Mouse (Mus musculus): Measurements from ENCODE around the gene Cdh23. TPM values are rescaled to one million over a fixed set of nuclear protein-coding genes. Genes with fewer than 3 reads are reported as not detected.

Cdh23 gene
- polyA plus RNA-seq, 1 experiment = 2.1 TPM

DNA sequence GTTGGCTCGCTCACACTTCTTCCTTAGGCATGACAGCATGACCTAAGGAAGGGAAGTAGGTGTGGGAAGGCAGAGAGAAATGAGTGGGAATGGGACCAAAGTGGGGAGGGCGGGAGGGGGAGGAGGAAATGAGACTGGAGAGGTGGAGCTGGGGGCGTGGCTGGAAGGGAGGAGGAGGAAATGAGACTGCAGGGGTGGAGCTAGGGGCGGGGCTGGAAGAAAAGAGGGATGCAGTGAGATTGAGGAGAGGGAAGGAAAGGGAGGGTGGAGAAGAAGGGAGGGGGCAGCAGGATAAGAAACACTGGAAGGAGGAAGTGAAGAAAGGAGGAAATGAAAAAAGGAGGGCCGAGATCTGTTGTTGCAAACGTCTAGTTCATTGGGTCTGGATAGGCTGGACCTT, 5.3 kb downstream of the Cdh23 start:
- TF ChIP-seq USF1 (IDR thresholded peaks at IDR 0.05; ENCODE audit: low read depth) (no peak), E2F4 (IDR thresholded peaks at IDR 0.05; ENCODE audit: insufficient read depth) (no peak), REST (IDR thresholded peaks at IDR 0.05; ENCODE audit: insufficient read depth, insufficient read length) (no peak), MYOG (IDR thresholded peaks at IDR 0.05; ENCODE audit: control insufficient read depth in 1 of 3, insufficient read depth in 1 of 3, insufficient read length in 2 of 3, low read depth in 2 of 3) (no peak), POLR2AphosphoS2 (IDR thresholded peaks at IDR 0.05; ENCODE audit: insufficient read length, low read depth) (no peak), CEBPB (IDR thresholded peaks at IDR 0.05; ENCODE audit: insufficient read depth, poor library complexity, severe bottlenecking) (no peak), MAX (IDR thresholded peaks at IDR 0.05; ENCODE audit: low read depth) (no peak), POLR2A (IDR thresholded peaks at IDR 0.05; ENCODE audit: insufficient read length, low read depth) (no peak), MYOD1 (IDR thresholded peaks at IDR 0.05; ENCODE audit: control insufficient read depth in 1 of 3, insufficient read length in 2 of 3, low read depth in 2 of 3) (no peak), SRF (IDR thresholded peaks at IDR 0.05; ENCODE audit: control insufficient read depth, insufficient read length, low read depth) (no peak), TCF3 (IDR thresholded peaks at IDR 0.05; ENCODE audit: insufficient read length, low read depth) (no peak), TCF12 (IDR thresholded peaks at IDR 0.05; ENCODE audit: insufficient read depth, poor library complexity, severe bottlenecking) (no peak)
- Histone ChIP-seq H3K36me3 (ENCODE audit: control insufficient read depth, insufficient read depth) (no peaks in the 10 kb centered on the region), H3K27me3 (ENCODE audit: control insufficient read depth, insufficient read depth, insufficient read length) (peaks cover 55% of the 10 kb centered on the region), H3K4me2 (ENCODE audit: low read depth) (no peak overlapping the region), H3K79me2 (ENCODE audit: control insufficient read depth, insufficient read depth) (no peaks in the 10 kb centered on the region), H3K4me3 (no peak overlapping the region), H3ac (ENCODE audit: control insufficient read depth, insufficient read length) (no peak overlapping the region)

DNA sequence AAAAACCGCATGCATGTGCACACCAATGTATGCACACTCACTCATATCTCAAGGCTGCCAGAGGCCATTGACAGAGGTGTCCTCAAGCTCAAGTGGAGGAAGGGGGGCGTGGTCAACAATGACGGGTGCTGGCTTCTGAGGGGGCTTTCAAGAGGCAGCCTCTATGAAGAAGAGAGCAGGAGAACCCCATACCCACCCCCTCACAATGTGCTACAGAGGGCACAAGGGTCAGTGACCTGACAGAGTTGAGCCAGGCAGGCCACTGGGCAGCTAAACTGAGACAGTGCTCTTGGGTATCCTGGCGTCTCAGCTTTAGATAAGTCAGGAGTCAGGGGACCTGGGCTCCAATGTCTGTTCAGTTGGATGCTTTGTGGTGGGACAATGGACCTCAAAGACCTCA, 6.9 kb downstream of the Cdh23 start:
- Histone ChIP-seq H3K36me3 (ENCODE audit: control insufficient read depth, insufficient read depth) (no peaks in the 10 kb centered on the region), H3K27me3 (ENCODE audit: control insufficient read depth, insufficient read depth, insufficient read length) (peaks cover 71% of the 10 kb centered on the region), H3K4me3 (no peak overlapping the region), H3K79me2 (ENCODE audit: control insufficient read depth, insufficient read depth) (no peaks in the 10 kb centered on the region), H3ac (ENCODE audit: control insufficient read depth, insufficient read length) (no peak overlapping the region), H3K4me2 (ENCODE audit: low read depth) (no peak overlapping the region)
- TF ChIP-seq MAX (IDR thresholded peaks at IDR 0.05; ENCODE audit: low read depth) (no peak), TCF12 (IDR thresholded peaks at IDR 0.05; ENCODE audit: insufficient read depth, poor library complexity, severe bottlenecking) (no peak), POLR2A (IDR thresholded peaks at IDR 0.05; ENCODE audit: insufficient read length, low read depth) (no peak), MYOD1 (IDR thresholded peaks at IDR 0.05; ENCODE audit: control insufficient read depth in 1 of 3, insufficient read length in 2 of 3, low read depth in 2 of 3) (no peak), REST (IDR thresholded peaks at IDR 0.05; ENCODE audit: insufficient read depth, insufficient read length) (no peak), TCF3 (IDR thresholded peaks at IDR 0.05; ENCODE audit: insufficient read length, low read depth) (no peak), MYOG (IDR thresholded peaks at IDR 0.05; ENCODE audit: control insufficient read depth in 1 of 3, insufficient read depth in 1 of 3, insufficient read length in 2 of 3, low read depth in 2 of 3) (no peak), E2F4 (IDR thresholded peaks at IDR 0.05; ENCODE audit: insufficient read depth) (no peak), POLR2AphosphoS2 (IDR thresholded peaks at IDR 0.05; ENCODE audit: insufficient read length, low read depth) (no peak), SRF (IDR thresholded peaks at IDR 0.05; ENCODE audit: control insufficient read depth, insufficient read length, low read depth) (no peak)

DNA sequence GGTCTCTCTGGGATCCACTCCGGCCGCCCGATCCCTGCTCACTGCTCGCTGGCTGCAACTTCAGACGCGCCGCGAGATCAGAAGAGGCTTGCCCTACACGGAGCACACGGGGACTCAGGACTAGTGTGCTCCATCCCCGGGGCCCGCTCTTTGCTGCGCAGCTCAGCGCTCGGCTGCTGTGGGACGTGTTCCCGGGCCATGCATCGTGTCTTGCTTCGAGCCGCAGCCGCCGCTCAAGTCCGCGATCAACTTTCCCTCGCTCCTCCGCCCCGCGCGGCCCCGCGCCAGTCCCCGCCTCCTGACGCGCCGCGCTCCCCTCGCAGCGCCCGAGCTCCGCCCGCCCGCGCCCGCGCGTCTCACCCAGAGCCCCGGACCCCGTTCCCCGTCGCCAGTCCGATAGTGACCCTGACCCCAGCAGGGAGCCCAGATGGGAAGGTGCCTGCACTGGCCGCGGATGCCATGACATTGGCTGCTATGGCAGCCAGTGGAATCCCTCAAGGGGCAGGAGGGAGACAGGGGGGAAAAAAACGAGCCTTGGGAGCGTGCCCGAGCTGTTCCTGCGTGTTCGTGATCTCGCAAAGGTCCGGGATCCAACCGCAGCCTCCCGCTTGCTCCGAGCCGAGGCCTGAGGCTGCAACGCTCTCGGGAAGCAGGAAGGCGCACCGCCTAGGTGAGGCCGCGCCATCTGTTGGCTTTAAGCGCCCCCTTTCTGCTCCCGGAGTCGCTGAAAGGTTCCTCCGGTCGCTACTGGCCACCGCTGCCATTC, 9.1 kb downstream of the Cdh23 start:
- Histone ChIP-seq H3K4me3 (no peak overlapping the region), H3K27me3 (ENCODE audit: control insufficient read depth, insufficient read depth, insufficient read length) (peaks cover 75% of the 10 kb centered on the region), H3K79me2 (ENCODE audit: control insufficient read depth, insufficient read depth) (no peaks in the 10 kb centered on the region), H3ac (ENCODE audit: control insufficient read depth, insufficient read length) (no peak overlapping the region), H3K36me3 (ENCODE audit: control insufficient read depth, insufficient read depth) (no peaks in the 10 kb centered on the region), H3K4me2 (ENCODE audit: low read depth) (no peak overlapping the region)
- TF ChIP-seq POLR2A (IDR thresholded peaks at IDR 0.05; ENCODE audit: insufficient read length, low read depth) (no peak), POLR2AphosphoS2 (IDR thresholded peaks at IDR 0.05; ENCODE audit: insufficient read length, low read depth) (no peak), REST (IDR thresholded peaks at IDR 0.05; ENCODE audit: insufficient read depth, insufficient read length) (no peak), TCF12 (IDR thresholded peaks at IDR 0.05; ENCODE audit: insufficient read depth, poor library complexity, severe bottlenecking) (no peak), E2F4 (IDR thresholded peaks at IDR 0.05; ENCODE audit: insufficient read depth) (no peak), MAX (IDR thresholded peaks at IDR 0.05; ENCODE audit: low read depth) (no peak), TCF3 (IDR thresholded peaks at IDR 0.05; ENCODE audit: insufficient read length, low read depth) (no peak)

DNA sequence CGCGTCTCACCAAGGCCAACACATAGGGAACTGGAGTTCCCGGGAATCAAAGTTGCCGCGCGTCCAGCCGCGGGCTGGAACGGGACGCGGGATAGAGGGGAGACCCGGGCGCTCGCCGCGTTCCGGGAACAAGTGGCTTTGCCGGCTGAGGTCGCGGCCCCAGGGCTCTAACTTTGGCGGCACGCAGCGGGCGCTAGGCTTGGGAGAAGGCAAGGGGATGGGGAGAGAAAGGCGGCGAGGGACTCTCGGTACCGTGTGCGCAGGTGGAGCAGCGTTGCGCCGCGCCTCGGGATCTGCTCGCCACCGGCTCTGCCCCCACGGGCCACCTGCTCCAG, 9.7 kb downstream of the Cdh23 start:
- Histone ChIP-seq H3K36me3 (ENCODE audit: control insufficient read depth, insufficient read depth) (no peaks in the 10 kb centered on the region), H3K4me3 (no peak overlapping the region), H3K4me2 (ENCODE audit: low read depth) (no peak overlapping the region), H3K27me3 (ENCODE audit: control insufficient read depth, insufficient read depth, insufficient read length) (peaks cover 75% of the 10 kb centered on the region), H3ac (ENCODE audit: control insufficient read depth, insufficient read length) (no peak overlapping the region), H3K79me2 (ENCODE audit: control insufficient read depth, insufficient read depth) (no peaks in the 10 kb centered on the region)
- TF ChIP-seq POLR2AphosphoS2 (IDR thresholded peaks at IDR 0.05; ENCODE audit: insufficient read length, low read depth) (no peak), MYOD1 (IDR thresholded peaks at IDR 0.05; ENCODE audit: control insufficient read depth in 1 of 3, insufficient read length in 2 of 3, low read depth in 2 of 3) (no peak), E2F4 (IDR thresholded peaks at IDR 0.05; ENCODE audit: insufficient read depth) (no peak), CEBPB (IDR thresholded peaks at IDR 0.05; ENCODE audit: insufficient read depth, poor library complexity, severe bottlenecking) (no peak), MAX (IDR thresholded peaks at IDR 0.05; ENCODE audit: low read depth) (no peak), REST (IDR thresholded peaks at IDR 0.05; ENCODE audit: insufficient read depth, insufficient read length) (no peak), USF1 (IDR thresholded peaks at IDR 0.05; ENCODE audit: low read depth) (no peak), TCF3 (IDR thresholded peaks at IDR 0.05; ENCODE audit: insufficient read length, low read depth) (no peak), TCF12 (IDR thresholded peaks at IDR 0.05; ENCODE audit: insufficient read depth, poor library complexity, severe bottlenecking) (no peak), SRF (IDR thresholded peaks at IDR 0.05; ENCODE audit: control insufficient read depth, insufficient read length, low read depth) (no peak), MYOG (IDR thresholded peaks at IDR 0.05; ENCODE audit: control insufficient read depth in 1 of 3, insufficient read depth in 1 of 3, insufficient read length in 2 of 3, low read depth in 2 of 3) (no peak), POLR2A (IDR thresholded peaks at IDR 0.05; ENCODE audit: insufficient read length, low read depth) (no peak)

All from myocyte (in vitro differentiated cells).